Comparison of ENCODE assay signal across 10 mouse cellular contexts in genomic region chr11:58193326-58193725, GRCm38 (mm10). TPM values are rescaled to one million over a fixed set of nuclear protein-coding genes. Genes with fewer than 3 reads are reported as not detected.
DNase-seq lines count a peak whose midpoint lies in the region; TF ChIP-seq lines count a peak whose summit lies in the region.
"Had no signal": no experiment of that assay in that cellular context is flagged by ENCODE, and none has a peak within 500 bp of the region (broad histone marks: within the 10 kb centered on the region; RNA-seq: fewer than 3 reads in every experiment).

No protein-coding gene starts in this region.

- H3K27ac ChIP-seq in heart, adult 2 months = peak overlapping the region; percentile 63
- H3K27ac ChIP-seq: hindbrain, embryonic 15.5 days had no signal

- peak; percentile 18 to 28 for DNase-seq in cerebellum, adult 18-20 months
- no peak for DNase-seq in cerebellum, adult 8-10 months
- peak; percentile 18 to 40 for DNase-seq in left cerebral cortex, postnatal 14 days (ENCODE audit: low spot score in 2 of 2)
- DNase-seq in left cerebral cortex, postnatal 36 days (ENCODE audit: low spot score in 2 of 2) = no peak
- DNase-seq in heart, adult 2 months = peak in 1 of 2 experiments; percentile 44
- peak; percentile 29 for DNase-seq in heart, postnatal 4 days
- DNase-seq in MN1 (ENCODE audit: low spot score) = no peak
- DNase-seq in layer of hippocampus, adult 18-20 months (ENCODE audit: low spot score in 2 of 2) = no peak

- peaks cover 5% of the 10 kb centered on the region for H3K4me1 ChIP-seq in heart, adult 2 months (ENCODE audit: control insufficient read depth, insufficient read depth, low read length)
- H3K4me1 ChIP-seq: hindbrain, embryonic 15.5 days had no signal

- no peaks in the 10 kb centered on the region for H3K27me3 ChIP-seq in heart, adult 2 months (ENCODE audit: control insufficient read depth, insufficient read depth, low read length)
- H3K27me3 ChIP-seq: hindbrain, embryonic 15.5 days had no signal

- peak overlapping the region; percentile 8; the same call in 1 of the 2 replicates for H3K4me3 ChIP-seq in heart, adult 2 months
- H3K4me3 ChIP-seq: hindbrain, embryonic 15.5 days; myocyte had no signal

- intact Hi-C loops in left cerebral cortex, postnatal 14 days (cut with DNase I) = no loop called here
- intact Hi-C loops in left cerebral cortex, postnatal 36 days (cut with DNase I) = no loop called here
- intact Hi-C loops in heart, adult 2 months (cut with DNase I) = no loop called here

- no peaks in the 10 kb centered on the region for H3K36me3 ChIP-seq in heart, adult 2 months (ENCODE audit: control insufficient read depth, insufficient read depth, low read length)
- H3K36me3 ChIP-seq: hindbrain, embryonic 15.5 days had no signal

- WGBS in heart, adult 2 months = 18% methylated on average over 3 of the region's 3 CpGs

- TF ChIP-seq EP300 in heart, adult 2 months (IDR thresholded peaks at IDR 0.05; ENCODE audit: insufficient read depth, low read depth, low read length) = 0 out of 2 replicates have a peak, but pooled peaks have one; percentile 8

- H3K79me2 ChIP-seq in heart, adult 2 months (replicated peaks; ENCODE audit: control insufficient read depth, insufficient read depth, low read length) = no peaks in the 10 kb centered on the region

- no peak overlapping the region for H3K9ac ChIP-seq in heart, adult 2 months (ENCODE audit: low read depth, low read length)
- H3K9ac ChIP-seq: hindbrain, embryonic 15.5 days had no signal

- TF ChIP-seq CTCF in heart, adult 2 months (IDR thresholded peaks at IDR 0.05) = no peak

- TF ChIP-seq POLR2A in heart, adult 2 months (IDR thresholded peaks at IDR 0.05; ENCODE audit: insufficient read depth, low read depth, low read length) = no peak

RNA-seq across cellular contexts. Expression of gene Igtp, which starts 6.0 kb away (rescaled TPM):
- 1 to 10 TPM; 2.1 TPM for total RNA-seq in left cerebral cortex, postnatal 14 days (2021)
- 1 to 10 TPM; 3.6 to 3.8 TPM for total RNA-seq in left cerebral cortex, postnatal 36 days (2021)
- total RNA-seq in heart, adult 2 months (2021) = 10 to 100 TPM in 1 of 2 experiments, 1 to 10 TPM in 1; 9.3 to 12.4 TPM
- 14.1 and 16.4 TPM in 2 replicates for polyA plus RNA-seq in heart, adult 2 months (2012; rRNA removed)
- 1 to 10 TPM; 4.8 to 4.9 TPM for total RNA-seq in heart, postnatal 4 days (2021)
- total RNA-seq in layer of hippocampus, adult 18-20 months (2021) = 1 to 10 TPM; 2.2 to 2.3 TPM

RNA-seq across cellular contexts. Expression of gene Irgm2, which starts 6.1 kb away (rescaled TPM):
- 1 to 10 TPM; 1.6 to 1.7 TPM for total RNA-seq in left cerebral cortex, postnatal 14 days (2021)
- 1 to 10 TPM; 2.3 to 2.7 TPM for total RNA-seq in left cerebral cortex, postnatal 36 days (2021)
- 10 to 100 TPM; 10.6 to 16.4 TPM for total RNA-seq in heart, adult 2 months (2021)
- polyA plus RNA-seq in heart, adult 2 months (2012; rRNA removed) = 11.9 and 18.3 TPM in 2 replicates
- 1 to 10 TPM; 4.4 to 4.8 TPM for total RNA-seq in heart, postnatal 4 days (2021)
- 1 to 10 TPM; 1.9 to 2.2 TPM for total RNA-seq in layer of hippocampus, adult 18-20 months (2021)

RNA-seq across cellular contexts. Expression of gene Mrpl22, which starts 21.9 kb away (rescaled TPM):
- 10 to 100 TPM; 30.8 to 33.4 TPM for total RNA-seq in left cerebral cortex, postnatal 14 days (2021)
- 10 to 100 TPM; 30.7 to 37.4 TPM for total RNA-seq in left cerebral cortex, postnatal 36 days (2021)
- total RNA-seq in heart, adult 2 months (2021) = 10 to 100 TPM; 50.7 to 53.9 TPM
- polyA plus RNA-seq in heart, adult 2 months (2012; rRNA removed) = 48.4 and 48.6 TPM in 2 replicates
- total RNA-seq in heart, postnatal 4 days (2021) = 10 to 100 TPM; 50.1 to 54.3 TPM
- 10 to 100 TPM; 32.4 to 37.6 TPM for total RNA-seq in layer of hippocampus, adult 18-20 months (2021)

RNA-seq across cellular contexts. Expression of gene Gemin5, which starts 25.0 kb away (rescaled TPM):
- total RNA-seq in left cerebral cortex, postnatal 14 days (2021) = 10 to 100 TPM; 16.0 to 18.0 TPM
- 10 to 100 TPM; 17.1 to 18.1 TPM for total RNA-seq in left cerebral cortex, postnatal 36 days (2021)
- 1 to 10 TPM; 9.1 to 9.3 TPM for total RNA-seq in heart, adult 2 months (2021)
- 3.2 and 4.7 TPM in 2 replicates for polyA plus RNA-seq in heart, adult 2 months (2012; rRNA removed)
- 10 to 100 TPM; 12.3 to 13.1 TPM for total RNA-seq in heart, postnatal 4 days (2021)
- total RNA-seq in layer of hippocampus, adult 18-20 months (2021) = 10 to 100 TPM; 20.1 TPM

Comparison
In these comparisons a context has a peak if more than half of its experiments do, and no peak if none do; other contexts are left out.
1. DNase-seq: peak in cerebellum, adult 18-20 months (2 of 2), left cerebral cortex, postnatal 14 days (2 of 2) and heart, postnatal 4 days (single experiment); none in cerebellum, adult 8-10 months (single experiment), left cerebral cortex, postnatal 36 days (0 of 2), MN1 (single experiment) and layer of hippocampus, adult 18-20 months (0 of 2).